Mouse (Mus musculus) right cerebral cortex, postnatal 14 days (tissue): ENCODE measurements around the gene Trio.
A peak's percentile ranks its signal among the peaks of the same experiment; 100 is the strongest.
"Not testable (repeated sequence)": the region's sequence is repeated elsewhere in the genome, so short reads cannot be mapped to it uniquely, and the experiment has no call there.

ENCODE experiments used
- DNase-seq: peaks from one replicate; pipeline ENCODE4 v3.0.0; 2022

Gene Trio

GRCm38 (mm10) chr15:27871260-27871659 is 154.4 kb downstream of the Trio start:
- DNase-seq: no peak

GRCm38 (mm10) chr15:27869001-27869400 is 156.6 kb downstream of the Trio start:
- no peak for DNase-seq

DNA sequence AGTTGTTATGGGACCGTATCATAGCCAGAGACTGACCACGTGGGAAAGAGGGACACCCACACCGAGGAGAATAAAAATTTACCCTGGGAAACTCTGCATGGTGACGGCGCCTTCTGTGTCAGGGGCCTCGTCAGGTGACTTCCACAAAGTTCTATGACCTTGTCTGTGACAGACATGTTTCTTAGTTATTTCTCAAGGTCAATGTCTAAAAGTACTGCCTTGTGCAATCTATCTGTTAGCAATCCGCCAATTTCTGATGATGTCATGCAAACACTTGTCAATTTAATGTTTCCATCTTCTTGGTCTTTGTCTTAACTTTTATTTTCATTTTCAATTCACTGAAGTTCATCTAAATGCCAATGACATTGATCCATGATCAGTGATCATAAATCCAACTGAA is 157.8 kb downstream of the Trio start:
- DNase-seq: no peak

DNA sequence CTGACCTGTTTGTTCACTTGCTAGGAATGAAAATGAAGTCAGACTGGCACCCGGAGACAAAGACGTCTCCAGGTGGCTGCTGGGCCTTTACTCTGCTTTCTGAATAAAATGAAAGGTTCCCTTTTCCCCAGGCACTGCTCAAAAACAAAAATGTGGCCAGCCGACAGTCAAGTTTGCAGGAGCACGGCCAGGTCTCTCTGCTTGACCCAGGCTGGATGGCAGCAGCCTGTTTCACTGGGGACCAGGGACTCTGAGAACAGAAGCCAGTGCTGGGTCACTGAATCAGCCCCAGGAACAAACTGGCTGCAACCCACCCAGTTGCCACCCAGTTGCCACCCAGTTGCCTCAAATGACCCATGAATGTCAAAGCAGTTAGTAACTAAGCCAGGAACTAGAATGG is 159.2 kb downstream of the Trio start:
- no peak for DNase-seq

- no peak for DNase-seq
Measured at GRCm38 (mm10) chr15:27866053-27866452, 159.6 kb downstream of the Trio start.

DNA sequence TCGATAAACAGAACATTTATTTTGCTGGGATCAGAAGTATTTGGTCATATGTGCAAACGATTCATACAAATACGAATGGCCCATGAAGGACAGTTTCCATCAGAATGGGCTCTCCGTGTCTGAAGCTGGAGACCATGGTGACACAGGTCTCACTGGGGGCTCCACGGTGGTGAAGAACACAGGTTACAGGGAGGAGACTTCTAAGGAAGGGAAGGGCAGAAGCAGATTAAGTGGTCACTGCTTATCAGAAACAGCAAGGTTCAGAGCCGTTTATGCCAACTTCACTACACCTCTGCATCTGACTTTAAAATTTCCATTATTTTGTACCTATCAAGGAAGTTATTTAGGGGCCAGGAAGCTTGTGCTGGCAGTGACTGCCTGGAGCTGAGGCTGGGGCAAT is 161.3 kb downstream of the Trio start:
- no peak for DNase-seq

DNA sequence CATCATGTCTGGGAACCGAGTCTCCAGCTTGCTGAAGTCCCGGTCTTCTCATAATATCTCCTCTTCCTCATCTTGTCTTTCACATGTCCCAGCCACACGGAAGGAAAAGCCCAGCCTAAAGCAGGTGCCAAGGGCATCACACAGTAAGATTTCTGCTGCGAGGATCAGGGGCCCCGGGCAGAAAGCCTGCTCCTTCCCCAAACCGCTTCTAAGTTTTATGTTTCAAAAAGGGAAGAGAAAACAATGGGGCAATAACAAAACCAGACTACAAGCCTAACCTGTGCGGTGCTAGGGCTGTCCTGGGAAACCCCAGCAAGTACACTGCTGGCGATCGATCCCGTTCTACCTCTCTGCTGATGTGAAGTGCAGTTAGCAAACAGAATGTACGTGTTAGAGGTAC is 162.7 kb downstream of the Trio start:
- no peak for DNase-seq

DNA sequence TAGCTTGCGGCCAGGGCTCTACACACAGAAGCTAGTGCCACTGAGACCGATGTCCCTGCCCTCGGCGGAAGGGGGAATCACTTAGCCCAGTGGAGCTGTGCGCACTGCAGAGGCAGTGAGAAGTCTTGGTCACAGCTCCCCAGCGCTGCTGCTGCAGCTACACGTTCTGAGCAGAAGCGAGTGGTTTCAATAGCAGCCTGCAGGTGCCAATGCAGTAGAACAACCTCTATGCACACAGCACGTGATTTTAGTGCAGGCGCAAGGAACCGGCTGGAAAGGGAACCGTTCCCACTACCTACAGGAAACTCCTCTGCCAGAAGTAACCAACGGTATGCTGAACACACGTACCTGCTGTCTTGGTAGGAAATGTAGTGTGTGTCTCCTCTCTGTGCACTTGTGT is 165.2 kb downstream of the Trio start:
- DNase-seq: no peak

DNA sequence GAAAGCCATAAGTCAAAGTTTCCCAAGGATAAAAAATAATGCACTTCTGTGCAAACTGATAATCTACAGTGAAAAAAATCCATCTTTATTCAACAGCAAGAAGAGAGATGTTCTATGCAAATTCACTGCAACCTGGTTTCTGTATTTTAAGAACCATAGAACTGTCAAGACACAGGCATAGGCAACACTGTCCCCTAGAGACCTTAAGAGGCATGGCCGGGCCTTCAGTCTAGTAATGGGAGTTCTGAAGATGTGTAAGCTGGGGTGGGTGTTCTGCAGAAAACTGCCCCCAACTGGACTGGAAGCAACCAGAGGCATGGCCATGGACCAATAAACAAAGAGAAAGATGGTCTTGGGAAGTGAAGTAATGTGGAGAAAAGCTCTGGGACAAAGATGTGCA is 166.1 kb downstream of the Trio start:
- DNase-seq: no peak

GRCm38 (mm10) chr15:27859115-27859514 is 166.5 kb downstream of the Trio start:
- no peak for DNase-seq

DNA sequence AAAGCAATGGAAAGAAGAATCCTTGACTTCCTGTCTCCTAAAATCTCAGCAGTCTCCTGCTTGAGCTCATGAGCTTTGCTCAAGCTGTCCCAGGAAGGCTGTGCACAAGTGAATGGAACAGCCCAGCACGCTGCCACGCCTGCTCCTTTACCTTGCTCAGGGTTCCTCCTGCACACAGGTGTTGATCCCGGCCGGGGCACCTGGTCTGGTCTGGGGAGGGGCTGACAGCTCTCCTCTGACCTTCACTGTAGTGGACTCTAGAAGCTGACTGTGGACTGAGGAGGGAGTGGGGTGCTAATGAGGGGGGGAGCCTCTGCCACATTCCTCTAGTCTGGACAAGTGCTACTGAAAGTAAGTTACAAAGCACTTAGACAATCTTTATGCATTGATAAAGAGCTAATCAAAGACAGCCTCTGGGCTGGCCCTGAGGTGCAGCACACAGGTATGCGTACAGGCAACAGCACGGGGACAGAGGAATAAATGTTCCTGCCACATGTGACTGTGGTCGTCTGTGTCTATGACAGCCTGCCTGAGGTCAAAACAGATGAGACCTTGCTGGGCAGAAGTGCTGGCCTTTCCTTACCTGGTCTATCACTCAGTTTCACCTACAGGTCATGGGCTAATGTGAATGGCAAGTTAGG is 167.3 kb downstream of the Trio start:
- DNase-seq: no peak

DNA sequence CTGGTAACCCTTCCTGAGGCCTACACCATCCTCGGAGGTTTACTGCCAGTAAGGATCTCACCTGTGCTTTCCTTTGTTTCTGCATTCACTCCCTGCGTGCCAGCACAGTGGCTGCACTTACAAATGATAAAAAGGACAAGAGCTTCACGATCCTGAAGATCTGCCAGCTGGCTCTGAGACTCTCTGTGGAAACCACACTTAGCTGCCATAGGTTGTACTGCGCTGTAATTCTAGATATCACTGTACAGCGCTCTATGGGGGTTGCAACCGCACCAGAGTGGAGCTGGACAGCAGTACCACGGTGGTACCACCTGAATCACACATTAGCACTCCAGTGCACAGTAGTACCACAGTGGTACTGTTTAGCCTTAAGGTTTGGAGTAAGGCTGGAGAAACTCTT is 168.4 kb downstream of the Trio start:
- no peak for DNase-seq

- no peak for DNase-seq
Measured at GRCm38 (mm10) chr15:27856050-27856787, 169.4 kb downstream of the Trio start.

GRCm38 (mm10) chr15:27851312-27851711 is 174.3 kb downstream of the Trio start:
- DNase-seq: no peak

GRCm38 (mm10) chr15:27850904-27851303 is 174.7 kb downstream of the Trio start:
- DNase-seq: peak; percentile 61

DNA sequence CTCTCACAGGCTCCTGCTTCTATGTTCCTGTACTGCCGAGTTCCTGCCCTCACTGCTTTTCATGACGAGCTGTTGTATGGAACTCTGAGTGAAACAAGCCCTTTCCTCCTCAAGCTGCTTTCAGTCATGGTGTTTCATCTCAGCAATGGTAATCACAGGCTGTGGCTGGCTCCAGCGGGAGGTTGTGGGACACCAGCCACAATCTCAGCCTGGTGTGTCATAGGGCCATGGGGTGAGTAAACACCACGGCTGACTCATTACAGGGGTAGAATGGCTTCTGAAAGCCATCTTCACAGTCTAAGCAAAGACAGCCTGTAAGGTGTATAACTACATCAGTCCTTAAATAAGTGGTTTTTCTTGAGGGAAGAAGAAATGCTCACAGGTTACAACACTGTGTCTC is 175.7 kb downstream of the Trio start:
- no peak for DNase-seq

DNA sequence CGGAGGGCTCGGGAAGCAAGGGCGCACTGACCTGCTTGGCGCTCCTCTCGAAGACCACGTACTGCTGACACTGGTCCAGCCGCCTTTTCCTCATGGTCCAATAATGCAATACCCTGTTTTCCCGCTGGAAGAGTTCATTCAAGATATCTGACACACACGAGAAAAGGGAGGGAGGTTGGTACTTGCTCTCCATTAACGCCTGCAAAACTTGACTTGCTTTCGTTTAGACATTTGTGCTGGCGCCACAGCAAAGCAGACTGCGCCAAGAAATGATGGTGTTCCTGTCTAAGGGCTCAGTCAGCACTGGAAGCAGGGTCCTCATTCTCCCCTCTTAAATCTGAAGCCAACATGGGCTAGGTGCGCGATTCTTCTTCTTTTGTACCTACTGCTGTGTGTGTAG is 184.0 kb downstream of the Trio start:
- no peak for DNase-seq

GRCm38 (mm10) chr15:27840579-27840978 is 185.1 kb downstream of the Trio start:
- DNase-seq: no peak

- no peak for DNase-seq
Measured at GRCm38 (mm10) chr15:27840125-27840524, 185.5 kb downstream of the Trio start.

GRCm38 (mm10) chr15:27831646-27832045 is 194.0 kb downstream of the Trio start:
- DNase-seq: no peak

DNA sequence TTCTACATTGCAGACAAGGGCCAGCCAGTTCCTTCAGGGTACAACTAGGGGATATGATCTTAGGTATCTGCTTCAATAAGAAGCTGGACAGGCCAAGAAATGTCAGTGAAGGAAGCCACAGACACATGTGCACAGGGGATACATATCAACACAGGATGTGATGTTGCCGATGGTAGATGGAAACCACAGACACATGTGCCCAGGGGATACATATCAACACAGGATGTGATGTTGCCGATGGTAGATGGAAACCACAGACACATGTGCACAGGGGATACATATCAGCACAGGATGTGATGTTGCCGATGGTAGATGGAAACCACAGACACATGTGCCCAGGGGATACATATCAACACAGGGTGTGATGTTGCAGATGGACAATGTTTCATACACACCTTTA is 197.8 kb downstream of the Trio start:
- not testable (repeated sequence) for DNase-seq

DNA sequence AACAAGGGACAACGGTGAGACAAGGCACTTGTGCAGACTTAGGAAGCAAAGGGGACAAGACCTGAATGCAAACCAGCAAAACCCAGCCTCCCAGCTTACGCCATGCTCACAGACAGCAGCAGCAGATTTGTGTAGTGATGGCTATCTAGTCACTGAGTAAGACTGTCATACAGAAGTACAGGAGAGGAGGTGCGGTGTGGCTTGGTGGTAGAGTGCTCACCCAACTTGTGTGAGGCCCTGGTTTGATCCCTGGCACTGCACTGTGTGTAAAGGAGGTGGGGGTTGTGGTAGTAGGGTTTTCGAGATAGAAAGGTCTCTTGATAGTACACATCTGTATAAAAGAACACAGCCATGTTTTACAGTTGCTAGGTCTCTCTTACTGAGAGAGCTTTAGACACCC is 198.8 kb downstream of the Trio start:
- no peak for DNase-seq

DNA sequence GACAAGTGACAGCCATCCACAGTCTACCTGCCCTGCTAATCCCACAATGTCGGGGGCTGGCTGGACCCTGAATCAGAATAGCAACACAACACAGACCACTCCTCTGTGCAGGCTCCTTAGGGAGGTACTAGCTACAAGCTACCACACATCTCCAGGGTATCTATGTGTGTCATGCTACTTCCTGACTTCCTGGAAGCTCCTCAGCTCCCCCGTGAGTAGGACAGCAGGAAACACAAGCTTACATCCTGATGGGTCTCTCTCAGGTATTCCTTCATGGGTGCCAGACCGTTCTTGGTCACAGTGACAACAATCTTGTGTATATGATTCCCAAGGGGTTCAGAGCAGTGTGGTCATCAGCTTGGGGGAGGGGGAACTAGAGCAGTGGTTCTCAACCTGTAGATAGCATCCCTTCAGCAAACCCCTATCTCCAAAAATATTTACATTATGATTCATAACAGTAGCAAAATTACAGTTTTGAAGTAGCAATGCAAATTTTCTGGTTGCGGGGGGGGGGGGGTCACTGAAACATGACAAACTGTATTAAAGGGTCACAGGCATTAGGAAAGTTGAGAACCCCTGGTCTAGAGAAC is 199.5 kb downstream of the Trio start:
- DNase-seq: no peak

GRCm38 (mm10) chr15:27825390-27825789 is 200.3 kb downstream of the Trio start:
- no peak for DNase-seq

- DNase-seq: peak; percentile 32
Measured at GRCm38 (mm10) chr15:27823581-27823980, 202.1 kb downstream of the Trio start.
